Mouse (Mus musculus) stomach, embryonic 15.5 days (tissue): ENCODE data around the gene Ube2l6. TPM values are rescaled to one million over a fixed set of nuclear protein-coding genes. Genes with fewer than 3 reads are reported as not detected.
"Not testable (repeated sequence)": the region's sequence is repeated elsewhere in the genome, so short reads cannot be mapped to it uniquely, and the experiment has no call there.

Source experiments
- ATAC-seq: fragments of 200-750 bp; cut with Nextera tagmentation; 2 replicates; pipeline ENCODE4 v1.8.0; 2017; ENCODE audit warnings: low read depth, moderate number of reproducible peaks, moderate TSS enrichment; ENCODE audit not compliant: insufficient read depth, low FRiP score
- H3K27ac ChIP-seq: fragments of 300-500 bp; sonication (generic); 2 replicates; pipeline ENCODE4 v1.5.1; 2015; ENCODE audit warnings: mild to moderate bottlenecking, inconsistent platforms
- H3K27me3 ChIP-seq: fragments of 300-500 bp; sonication (generic); replicated peaks from 2 replicates; pipeline ENCODE4 v1.6.1; 2015; ENCODE audit warnings: inconsistent platforms
- H3K36me3 ChIP-seq: fragments of 300-500 bp; sonication (generic); 2 replicates; pipeline ENCODE4 v1.6.1; 2015; ENCODE audit warnings: inconsistent platforms
- H3K4me1 ChIP-seq: fragments of 300-500 bp; sonication (generic); 2 replicates; pipeline ENCODE4 v1.6.1; 2015; ENCODE audit warnings: inconsistent platforms
- H3K4me2 ChIP-seq: fragments of 300-500 bp; sonication (generic); 2 replicates; pipeline ENCODE4 v1.6.1; 2015; ENCODE audit warnings: mild to moderate bottlenecking, inconsistent platforms
- H3K4me3 ChIP-seq: fragments of 300-500 bp; sonication (generic); replicated peaks from 2 replicates; pipeline ENCODE4 v1.5.1; 2015; ENCODE audit warnings: inconsistent platforms
- H3K9ac ChIP-seq: fragments of 300-500 bp; sonication (generic); 2 replicates; pipeline ENCODE4 v1.6.1; 2015; ENCODE audit warnings: inconsistent platforms
- H3K9me3 ChIP-seq: fragments of 300-500 bp; sonication (generic); 2 replicates; pipeline ENCODE4 v1.6.1; 2016; ENCODE audit warnings: inconsistent platforms
- WGBS: fragments of 180-500 bp; shearing (Covaris S2); methylation state at CpG from one replicate; pipeline ENCODE4 v1.1.7; 2015; 5-methylcytosine and 5-hydroxymethylcytosine counted together
- polyA plus RNA-seq: library from polyadenylated mRNA; unstranded; fragments of >200 nt; fragmentation: Nextera tagmentation; extraction: Ambion mirVana; gene quantifications from 2 replicates; pipeline ENCODE4 v1.2.1, GENCODE M21; 2015

Gene Ube2l6
- polyA plus RNA-seq, 1 experiment from 2014 or later = 79.0 TPM

DNA sequence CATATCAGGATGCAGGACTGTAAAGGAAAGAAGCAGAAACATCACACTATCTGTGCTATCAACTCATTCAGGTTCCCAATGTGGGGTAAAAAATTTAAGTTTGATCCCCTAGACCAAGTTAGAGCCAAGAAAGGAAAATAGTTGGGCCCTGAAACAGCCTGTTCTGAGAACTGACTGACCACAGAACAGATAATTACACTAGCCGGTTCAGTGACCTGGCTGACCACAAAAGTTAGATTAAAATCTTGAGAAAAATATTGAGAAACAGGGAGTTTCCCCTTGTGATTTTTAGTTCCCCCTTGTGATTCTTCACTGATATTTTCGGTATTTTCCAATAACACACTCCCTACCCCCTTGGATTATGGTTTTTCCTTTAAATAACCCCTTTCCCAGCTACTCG is 4.8 kb upstream of the Ube2l6 start:
- Histone ChIP-seq H3K9ac (no peak overlapping the region), H3K4me1 (no peaks in the 10 kb centered on the region), H3K36me3 (no peaks in the 10 kb centered on the region), H3K4me2 (no peak overlapping the region), H3K4me3 (no peak overlapping the region), H3K27me3 (no peaks in the 10 kb centered on the region), H3K9me3 (no peaks in the 10 kb centered on the region), H3K27ac (no peak overlapping the region)
- WGBS = 70% methylated on average over 3 of the region's 3 CpGs
- no peak for ATAC-seq

GRCm38 (mm10) chr2:84797833-84798492 is 665 bp upstream of the Ube2l6 start:
- 0 out of 2 replicates have a peak, but pooled peaks have one; percentile 15 for ATAC-seq
- peak overlapping the region; percentile 84 for H3K4me2 ChIP-seq
- H3K9ac ChIP-seq = 0 out of 2 replicates have a peak overlapping the region, but pooled peaks have one; percentile 26
- no peaks in the 10 kb centered on the region for H3K4me1 ChIP-seq
- peak overlapping the region; percentile 63 for H3K27ac ChIP-seq
- no peaks in the 10 kb centered on the region for H3K36me3 ChIP-seq
- WGBS = 11% methylated on average over 13 of the region's 13 CpGs
- no peaks in the 10 kb centered on the region for H3K9me3 ChIP-seq
- H3K4me3 ChIP-seq = peak overlapping the region; percentile 57
- no peaks in the 10 kb centered on the region for H3K27me3 ChIP-seq

DNA sequence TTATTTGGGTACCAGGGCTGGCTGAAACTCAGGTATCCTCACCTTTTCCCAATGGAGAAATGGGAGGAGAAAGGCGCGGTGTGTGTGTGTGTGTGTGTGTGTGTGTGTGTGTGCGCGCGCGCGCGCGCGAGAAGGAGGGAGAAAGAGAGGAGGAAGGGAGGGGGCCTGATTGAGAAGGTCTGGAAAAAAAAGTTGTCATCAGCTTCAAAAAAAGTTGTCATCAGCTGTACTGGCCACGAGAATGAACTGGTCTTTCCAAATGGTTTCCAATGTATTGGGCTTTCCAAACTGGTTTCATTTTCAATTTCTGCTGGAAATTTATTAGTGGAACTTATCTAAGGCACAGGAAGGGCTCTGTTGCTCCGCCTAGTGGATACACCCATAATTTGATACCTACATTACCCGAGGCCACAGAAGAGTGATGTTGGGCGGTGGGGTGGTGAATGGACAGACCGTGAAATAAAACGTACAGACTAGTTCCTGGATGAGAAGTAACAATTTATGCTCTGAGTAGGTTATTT is 473 bp downstream of the Ube2l6 start:
- no peaks in the 10 kb centered on the region for H3K4me1 ChIP-seq
- WGBS = under 1% methylated on average over 16 of the region's 16 CpGs
- peak; percentile 68; the same call in 1 of the 2 replicates for ATAC-seq
- no peaks in the 10 kb centered on the region for H3K36me3 ChIP-seq
- peak overlapping the region; percentile 63 for H3K27ac ChIP-seq
- 0 out of 2 replicates have a peak overlapping the region, but pooled peaks have one; percentile 17 for H3K9ac ChIP-seq
- H3K27me3 ChIP-seq = no peaks in the 10 kb centered on the region
- H3K4me2 ChIP-seq = peak overlapping the region; percentile 84
- H3K9me3 ChIP-seq = no peaks in the 10 kb centered on the region
- H3K4me3 ChIP-seq = peak overlapping the region; percentile 57

DNA sequence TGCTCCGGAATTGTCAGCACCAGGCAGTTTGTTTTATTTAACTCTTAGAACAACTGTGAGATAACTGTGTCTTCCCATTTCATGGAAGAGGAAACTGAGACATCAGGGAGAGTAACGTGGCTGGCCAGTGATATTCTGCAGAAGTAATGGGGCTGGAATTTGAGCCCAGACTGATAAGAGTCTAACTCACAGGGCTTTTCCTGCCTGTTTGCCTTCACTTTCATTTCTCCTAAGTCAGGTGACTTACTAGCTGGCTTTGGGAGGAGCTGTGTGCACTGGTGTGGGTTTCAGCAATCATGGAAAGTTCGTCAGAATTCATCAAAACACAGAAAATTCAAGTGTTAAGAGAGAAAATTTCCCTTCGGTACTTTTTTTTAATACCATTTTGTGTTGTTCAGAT is 1.7 kb downstream of the Ube2l6 start:
- Histone ChIP-seq H3K4me1 (no peaks in the 10 kb centered on the region), H3K36me3 (no peaks in the 10 kb centered on the region), H3K4me3 (no peak overlapping the region), H3K27ac (no peak overlapping the region), H3K4me2 (no peak overlapping the region), H3K27me3 (no peaks in the 10 kb centered on the region), H3K9me3 (no peaks in the 10 kb centered on the region), H3K9ac (no peak overlapping the region)
- 62% methylated on average over 4 of the region's 4 CpGs for WGBS
- no peak for ATAC-seq

- H3K4me3 ChIP-seq, H3K36me3 ChIP-seq, H3K27me3 ChIP-seq, H3K27ac ChIP-seq, ATAC-seq, H3K4me1 ChIP-seq, H3K9ac ChIP-seq, H3K4me2 ChIP-seq, H3K9me3 ChIP-seq: not testable (repeated sequence)
- 77% methylated on average over 5 of the region's 5 CpGs for WGBS
Observed at GRCm38 (mm10) chr2:84801223-84801622, 2.6 kb downstream of the Ube2l6 start.

DNA sequence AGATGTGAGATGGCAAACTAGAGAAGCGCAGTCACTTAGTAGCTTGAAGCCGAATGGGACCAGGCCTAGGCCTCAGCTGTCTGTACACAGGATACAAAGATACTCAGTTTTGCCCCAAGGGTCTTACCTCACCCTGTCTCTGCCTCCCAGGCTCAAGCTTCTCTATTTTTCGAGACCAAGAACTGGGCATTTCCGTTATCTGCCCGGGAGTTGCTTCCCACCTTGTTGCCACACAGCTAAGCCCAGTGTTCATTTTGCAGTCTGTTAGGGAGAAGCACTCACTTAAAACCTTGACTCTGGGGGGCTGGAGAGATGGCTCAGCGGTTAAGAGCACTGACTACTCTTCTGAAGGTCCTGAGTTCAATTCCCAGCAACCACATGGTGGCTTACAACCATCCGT is 5.3 kb downstream of the Ube2l6 start:
- Histone ChIP-seq H3K36me3 (no peaks in the 10 kb centered on the region), H3K4me1 (no peaks in the 10 kb centered on the region), H3K27me3 (no peaks in the 10 kb centered on the region), H3K9me3 (no peaks in the 10 kb centered on the region), H3K27ac (no peak overlapping the region), H3K4me3 (no peak overlapping the region), H3K9ac (no peak overlapping the region), H3K4me2 (no peak overlapping the region)
- no peak for ATAC-seq
- 90% methylated on average over 7 of the region's 7 CpGs for WGBS

- H3K9ac ChIP-seq = no peak overlapping the region
- no peak overlapping the region for H3K4me3 ChIP-seq
- H3K9me3 ChIP-seq = no peaks in the 10 kb centered on the region
- H3K36me3 ChIP-seq = no peaks in the 10 kb centered on the region
- no peak overlapping the region for H3K27ac ChIP-seq
- 54% methylated on average over 5 of the region's 5 CpGs for WGBS
- no peaks in the 10 kb centered on the region for H3K27me3 ChIP-seq
- no peak for ATAC-seq
- H3K4me2 ChIP-seq = no peak overlapping the region
- peaks cover 6% of the 10 kb centered on the region for H3K4me1 ChIP-seq
Observed at GRCm38 (mm10) chr2:84806546-84806945, 7.9 kb downstream of the Ube2l6 start.

DNA sequence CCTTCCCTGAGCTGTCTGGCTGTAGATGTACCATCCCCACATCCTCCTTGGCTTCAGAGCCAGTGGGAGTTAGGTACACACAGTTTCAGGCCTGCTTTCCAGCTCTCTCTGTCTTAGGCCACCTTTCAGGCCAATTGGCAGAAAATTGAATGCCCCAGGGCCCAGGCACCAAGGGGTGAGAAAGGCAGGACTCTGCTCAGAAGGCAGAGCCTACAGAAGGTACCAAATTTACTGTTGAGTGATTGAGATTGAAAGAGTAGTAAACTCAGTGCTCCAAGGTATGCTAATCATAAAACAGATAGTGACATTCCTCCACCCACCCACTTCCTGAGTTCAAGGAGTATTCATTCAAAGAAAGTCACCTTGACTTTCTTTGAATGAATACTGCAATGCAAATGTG is 10.7 kb downstream of the Ube2l6 start:
- no peak overlapping the region for H3K4me3 ChIP-seq
- no peak overlapping the region for H3K27ac ChIP-seq
- ATAC-seq = no peak
- H3K9me3 ChIP-seq = no peaks in the 10 kb centered on the region
- H3K4me1 ChIP-seq = peaks cover 8% of the 10 kb centered on the region
- no peak overlapping the region for H3K4me2 ChIP-seq
- no peaks in the 10 kb centered on the region for H3K27me3 ChIP-seq
- no peak overlapping the region for H3K9ac ChIP-seq
- no peaks in the 10 kb centered on the region for H3K36me3 ChIP-seq

DNA sequence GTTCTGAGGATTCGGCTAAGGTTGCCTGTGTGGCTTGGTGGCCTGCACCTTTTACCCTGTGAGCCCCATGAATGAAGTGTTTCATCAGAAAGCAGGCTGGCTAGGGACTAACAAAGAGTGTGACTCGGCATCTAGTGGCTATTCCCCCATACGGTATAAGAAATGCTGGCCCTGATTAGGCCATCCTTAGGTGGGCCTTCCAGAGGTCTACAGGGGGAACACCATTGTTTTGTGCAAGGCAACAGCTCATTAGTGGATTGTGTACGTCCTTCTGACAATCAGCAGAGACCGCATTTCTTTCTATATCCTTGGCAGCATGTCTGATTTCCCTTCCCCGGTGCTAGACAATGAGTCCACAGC is 11.9 kb downstream of the Ube2l6 start:
- ATAC-seq = no peak
- Histone ChIP-seq H3K27me3 (no peaks in the 10 kb centered on the region), H3K4me3 (no peak overlapping the region), H3K36me3 (no peaks in the 10 kb centered on the region), H3K9me3 (no peaks in the 10 kb centered on the region), H3K27ac (no peak overlapping the region), H3K4me1 (peaks cover 8% of the 10 kb centered on the region), H3K4me2 (0 out of 2 replicates have a peak overlapping the region, but pooled peaks have one; percentile 52), H3K9ac (no peak overlapping the region)
- WGBS = 83% methylated on average over 6 of the region's 6 CpGs

- Histone ChIP-seq H3K9ac (no peak overlapping the region), H3K4me3 (peak overlapping the region; percentile 31), H3K27me3 (no peaks in the 10 kb centered on the region), H3K4me2 (peak overlapping the region; percentile 52), H3K4me1 (peaks cover 8% of the 10 kb centered on the region), H3K36me3 (no peaks in the 10 kb centered on the region), H3K27ac (0 out of 2 replicates have a peak overlapping the region, but pooled peaks have one; percentile 41), H3K9me3 (no peaks in the 10 kb centered on the region)
- peak; percentile 30 for ATAC-seq
- WGBS = 26% methylated on average over 26 of the region's 26 CpGs
Observed at GRCm38 (mm10) chr2:84810886-84811577, 12.4 kb downstream of the Ube2l6 start.

GRCm38 (mm10) chr2:84811880-84812279 is 13.3 kb downstream of the Ube2l6 start:
- no peak overlapping the region for H3K4me3 ChIP-seq
- no peaks in the 10 kb centered on the region for H3K27me3 ChIP-seq
- WGBS = 46% methylated on average over 7 of the region's 7 CpGs
- peak; percentile 92 for ATAC-seq
- no peaks in the 10 kb centered on the region for H3K9me3 ChIP-seq
- no peak overlapping the region for H3K9ac ChIP-seq
- no peaks in the 10 kb centered on the region for H3K36me3 ChIP-seq
- H3K4me2 ChIP-seq = no peak overlapping the region
- no peak overlapping the region for H3K27ac ChIP-seq
- peaks cover 8% of the 10 kb centered on the region for H3K4me1 ChIP-seq

GRCm38 (mm10) chr2:84812676-84813075 is 14.0 kb downstream of the Ube2l6 start:
- H3K27ac ChIP-seq = no peak overlapping the region
- no peaks in the 10 kb centered on the region for H3K9me3 ChIP-seq
- no peak overlapping the region for H3K4me3 ChIP-seq
- H3K4me2 ChIP-seq = no peak overlapping the region
- WGBS = 84% methylated on average over 6 of the region's 6 CpGs
- no peaks in the 10 kb centered on the region for H3K27me3 ChIP-seq
- H3K36me3 ChIP-seq = no peaks in the 10 kb centered on the region
- no peak for ATAC-seq
- H3K4me1 ChIP-seq = peaks cover 8% of the 10 kb centered on the region
- no peak overlapping the region for H3K9ac ChIP-seq
